Mouse (Mus musculus) c-Kit-positive CD71-negative TER-119-negative erythroid progenitor cells, embryonic 14.5 days (primary cell): ENCODE data around the gene Gm20696.

Experiments
- DNase-seq: peaks from one replicate; pipeline ENCODE4 v3.0.0-alpha.2; 2013; ENCODE audit warnings: low read depth

Gm20696 gene

DNA sequence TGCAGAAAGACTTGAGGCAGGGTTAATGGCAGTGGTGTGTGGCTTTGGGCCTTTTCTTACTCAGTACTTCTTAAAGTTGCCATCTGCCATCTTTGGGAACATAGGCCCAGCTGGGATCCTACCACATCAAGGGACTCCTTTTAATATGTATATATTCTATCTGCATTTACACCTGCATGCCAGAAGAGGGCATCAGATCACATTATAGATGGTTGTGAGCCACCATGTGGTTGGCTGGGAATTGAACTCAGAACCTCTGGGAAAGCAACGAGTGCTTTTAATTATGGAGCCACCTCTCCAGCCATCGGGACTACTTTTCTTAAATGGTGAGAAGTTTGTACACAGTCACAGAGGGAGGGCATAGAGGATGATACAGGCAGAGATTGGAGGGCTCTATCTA is 93.3 kb downstream of the Gm20696 start:
- DNase-seq, result no peak

- no peak for DNase-seq
These were observed 94.5 kb downstream of the Gm20696 start for GRCm38 (mm10) chr6:99572071-99572470.

DNA sequence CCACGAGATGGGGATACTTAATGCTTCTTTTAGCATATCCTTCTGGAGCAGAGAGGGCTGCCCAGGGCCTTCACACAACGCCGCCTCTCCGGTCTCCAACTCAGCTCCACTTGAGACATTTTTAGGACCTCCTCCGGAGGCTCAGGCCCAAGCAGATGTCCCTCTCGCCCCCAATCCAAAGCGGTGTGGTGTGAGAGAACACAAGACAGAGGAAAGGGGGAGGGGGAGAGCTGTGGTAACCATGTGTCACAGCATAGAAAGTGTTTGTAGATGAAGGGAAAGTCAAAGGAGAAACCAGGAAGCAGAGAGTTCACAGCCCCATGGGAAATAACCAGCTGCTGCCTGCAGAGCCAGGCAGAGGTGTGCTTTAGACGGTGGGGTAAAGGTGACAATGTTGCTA is 99.7 kb downstream of the Gm20696 start:
- DNase-seq, result no peak

GRCm38 (mm10) chr6:99564766-99565165 is 101.8 kb downstream of the Gm20696 start:
- DNase-seq, result no peak

- DNase-seq, result no peak
These were observed 109.6 kb downstream of the Gm20696 start for GRCm38 (mm10) chr6:99556950-99557349.

- DNase-seq, result no peak
These were observed 113.8 kb downstream of the Gm20696 start for GRCm38 (mm10) chr6:99552816-99553215.

GRCm38 (mm10) chr6:99546416-99546815 is 120.2 kb downstream of the Gm20696 start:
- no peak for DNase-seq

- no peak for DNase-seq
These were observed 121.2 kb downstream of the Gm20696 start for GRCm38 (mm10) chr6:99545437-99545836.

DNA sequence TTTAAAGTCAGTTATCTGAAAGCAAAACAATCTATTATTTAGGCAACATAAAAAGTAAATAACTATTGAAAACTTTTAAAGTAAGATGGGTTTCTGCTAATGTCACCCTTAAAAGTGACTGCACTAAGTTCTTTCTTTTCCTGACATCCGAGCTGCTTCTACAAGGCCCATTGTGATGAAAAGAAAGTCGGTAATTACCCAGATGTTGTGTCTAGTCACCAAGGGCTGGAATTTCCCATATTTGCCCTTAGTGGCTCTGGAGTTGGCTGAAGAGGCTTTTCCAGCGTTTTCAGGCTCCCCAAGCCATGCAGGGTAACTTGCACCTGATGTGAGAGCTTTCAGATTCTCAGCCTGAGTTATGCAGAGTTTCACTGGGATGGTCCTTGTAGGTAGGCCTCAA is 125.5 kb downstream of the Gm20696 start:
- DNase-seq, result no peak

DNA sequence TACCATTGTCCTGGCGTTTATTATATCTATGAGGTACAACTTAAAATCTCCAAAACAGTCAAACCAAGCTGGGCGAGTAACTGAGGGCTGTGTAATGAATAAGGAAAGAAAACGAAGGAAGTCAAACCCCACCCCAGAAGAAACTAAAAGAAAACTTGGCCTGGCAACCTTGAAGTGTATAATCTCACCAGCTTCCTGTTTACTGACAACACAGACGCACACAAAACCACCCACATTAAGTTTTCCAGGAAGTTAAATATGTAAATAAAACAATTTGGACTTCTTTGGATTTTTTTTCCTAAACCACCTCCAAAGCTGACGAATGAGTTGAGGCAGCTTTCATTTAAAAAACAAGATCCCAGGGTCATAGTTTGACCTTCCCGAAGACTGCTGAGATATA is 125.9 kb downstream of the Gm20696 start:
- DNase-seq, result no peak

- DNase-seq, result no peak
These were observed 126.5 kb downstream of the Gm20696 start for GRCm38 (mm10) chr6:99540146-99540545.

GRCm38 (mm10) chr6:99538194-99538941 is 128.2 kb downstream of the Gm20696 start:
- DNase-seq, result no peak

- no peak for DNase-seq
These were observed 132.3 kb downstream of the Gm20696 start for GRCm38 (mm10) chr6:99534211-99534745.

- DNase-seq, result no peak
These were observed 134.1 kb downstream of the Gm20696 start for GRCm38 (mm10) chr6:99532458-99532857.

DNA sequence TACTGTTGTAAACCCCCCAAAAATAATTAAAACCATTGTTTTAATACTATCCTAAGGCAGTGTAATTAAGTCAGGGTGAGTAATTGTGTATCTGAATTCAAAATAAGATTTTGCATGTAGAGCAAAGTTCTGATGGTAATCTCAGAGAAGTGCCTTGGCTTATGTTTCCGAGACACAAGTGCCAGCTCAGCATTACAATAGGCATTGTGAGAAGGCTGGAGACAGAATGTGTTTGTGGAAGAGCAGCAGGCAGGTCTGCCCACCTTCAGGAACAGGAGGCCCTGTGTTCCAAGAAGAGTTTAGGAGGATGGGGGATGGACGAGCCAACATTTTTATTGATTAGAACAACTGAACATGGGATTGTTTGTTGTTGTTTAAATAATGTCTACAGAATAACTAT is 137.6 kb downstream of the Gm20696 start:
- no peak for DNase-seq

GRCm38 (mm10) chr6:99527457-99528105 is 139.0 kb downstream of the Gm20696 start:
- no peak for DNase-seq

DNA sequence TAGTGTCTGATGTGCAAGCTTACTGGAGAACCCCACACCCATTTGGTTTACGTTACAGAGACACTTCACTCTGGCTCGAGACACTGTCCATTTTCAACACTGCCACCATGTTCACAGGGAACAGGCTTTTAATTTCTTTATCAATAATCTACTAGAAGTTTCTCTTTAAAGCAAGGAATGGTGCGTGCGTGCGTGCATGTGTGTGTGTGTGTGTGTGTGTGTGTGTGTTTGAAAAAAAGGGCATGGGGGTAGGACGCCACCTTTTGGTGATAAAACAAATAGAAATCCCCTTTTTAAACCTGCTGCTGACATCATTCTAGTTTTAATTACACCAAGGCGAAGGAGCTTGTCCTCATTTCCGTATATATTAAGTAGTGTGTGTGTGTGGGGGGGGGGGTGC is 141.2 kb downstream of the Gm20696 start:
- no peak for DNase-seq

- no peak for DNase-seq
These were observed 142.8 kb downstream of the Gm20696 start for GRCm38 (mm10) chr6:99523679-99524370.

- DNase-seq, result no peak
These were observed 143.4 kb downstream of the Gm20696 start for GRCm38 (mm10) chr6:99523109-99523632.

- DNase-seq, result no peak
These were observed 144.1 kb downstream of the Gm20696 start, which contains the start of gene Foxp1 for GRCm38 (mm10) chr6:99522359-99523108. Gene Foxp1 (minus strand): TSS chr6:99522721.

GRCm38 (mm10) chr6:99521641-99522358 is 144.8 kb downstream of the Gm20696 start:
- DNase-seq, result no peak
